Mouse (Mus musculus): ENCODE data around the gene Zfp91.
"Not testable (repeated sequence)": the region's sequence is repeated elsewhere in the genome, so short reads cannot be mapped to it uniquely, and the experiment has no call there.

Gene Zfp91

DNA sequence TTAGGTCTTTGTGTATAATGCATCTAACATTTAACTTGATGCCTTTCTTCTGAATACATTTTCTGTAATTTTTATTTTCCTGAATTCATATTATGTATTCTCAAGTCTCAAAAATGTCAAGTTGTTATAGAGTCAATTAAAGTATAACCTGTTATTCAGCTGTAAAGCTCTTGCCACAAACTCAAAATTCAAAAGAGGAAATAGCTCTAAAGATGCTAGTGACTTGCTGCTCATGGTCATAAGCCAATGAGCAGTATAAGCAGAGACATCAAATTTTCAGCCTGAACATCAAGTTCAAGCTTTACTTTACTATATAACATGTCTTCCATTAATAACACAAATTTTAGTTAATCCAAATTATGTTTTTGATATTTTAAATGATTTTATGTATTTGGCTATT lies 3.6 kb downstream of the Zfp91 start:
- DNase-seq: no peak

DNA sequence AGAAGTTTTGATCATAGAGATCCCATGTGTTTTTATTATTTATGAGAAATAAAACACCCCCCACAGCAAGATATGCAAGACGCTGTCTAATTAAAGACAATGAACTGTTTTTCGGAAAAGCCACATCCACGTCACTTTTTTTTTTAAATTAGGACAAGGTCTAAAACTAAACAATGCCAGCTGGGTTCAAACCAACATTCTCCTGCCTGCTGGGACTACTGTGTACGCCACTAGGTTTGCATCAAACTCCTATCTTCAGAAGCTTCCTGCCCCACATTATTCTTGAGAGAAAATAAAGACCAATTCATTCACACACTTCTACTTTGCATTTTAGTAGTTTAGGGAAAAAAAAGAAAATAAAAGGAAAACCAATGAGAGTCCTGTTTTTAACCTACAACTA lies 8.2 kb downstream of the Zfp91 start:
- DNase-seq: no peak

DNA sequence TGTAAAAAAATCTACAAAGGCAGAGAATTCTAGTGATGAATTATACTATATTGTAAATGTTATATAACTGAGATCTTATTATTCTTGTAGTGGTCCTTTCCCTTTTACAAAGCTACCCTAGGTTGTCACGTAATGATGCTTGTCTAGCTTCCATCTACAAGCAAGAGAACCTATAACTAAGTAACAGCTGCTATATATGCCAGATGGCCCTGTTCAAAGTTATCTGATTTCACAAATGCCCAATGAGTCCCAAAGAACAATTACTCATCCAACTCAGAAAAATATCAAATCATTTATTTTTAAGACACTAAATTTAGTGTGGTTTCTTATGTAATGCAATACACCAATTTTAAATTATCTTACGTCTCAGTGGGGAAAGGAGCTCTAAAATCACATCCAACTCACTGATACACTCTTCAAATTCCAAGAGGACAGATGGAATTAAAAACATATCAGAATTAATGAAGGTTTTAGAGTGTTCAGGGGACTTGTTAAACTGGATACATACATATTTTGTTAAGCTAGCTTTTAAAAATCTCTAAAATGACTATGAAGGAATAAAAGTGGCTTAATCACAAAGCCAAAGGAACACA lies 9.0 kb downstream of the Zfp91 start:
- DNase-seq: no peak

DNA sequence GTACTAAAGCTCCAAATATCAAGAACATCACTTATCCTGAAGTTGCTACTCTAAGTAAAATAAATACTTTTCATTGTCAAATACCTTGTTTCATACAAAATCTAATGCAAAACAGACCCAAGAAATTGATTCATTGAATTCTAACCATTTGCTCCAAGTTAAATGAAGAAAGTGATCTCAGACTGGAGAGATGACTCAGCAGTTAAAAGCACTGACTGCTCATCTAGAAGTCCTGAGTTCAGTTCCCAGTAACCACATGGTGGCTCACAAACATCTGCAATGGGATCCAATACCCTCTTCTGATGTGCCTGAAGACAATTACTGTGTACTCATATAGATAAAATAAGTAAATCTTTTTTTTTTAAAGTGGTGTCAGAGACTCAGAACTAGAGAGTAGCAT lies 15.5 kb downstream of the Zfp91 start:
- DNase-seq: no peak

DNA sequence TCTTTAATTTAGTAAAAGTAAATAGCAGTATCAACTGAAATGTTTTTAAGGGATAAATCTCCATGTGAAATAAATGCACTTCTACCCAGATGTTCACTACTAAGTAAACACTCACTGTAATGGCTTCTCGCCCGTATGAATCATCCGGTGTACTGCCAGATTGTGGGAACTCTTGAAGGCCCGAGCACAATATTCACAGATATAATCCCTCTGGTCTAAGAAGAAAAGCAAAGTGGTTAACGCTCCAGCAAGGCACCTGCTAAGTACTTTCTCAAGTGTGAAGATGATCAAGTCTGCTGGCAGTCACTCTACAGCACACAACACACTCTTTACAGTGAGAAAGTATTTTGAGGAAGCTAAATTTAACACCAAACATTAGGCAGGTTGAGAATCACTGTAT lies 25.0 kb downstream of the Zfp91 start:
- DNase-seq: no peak

DNA sequence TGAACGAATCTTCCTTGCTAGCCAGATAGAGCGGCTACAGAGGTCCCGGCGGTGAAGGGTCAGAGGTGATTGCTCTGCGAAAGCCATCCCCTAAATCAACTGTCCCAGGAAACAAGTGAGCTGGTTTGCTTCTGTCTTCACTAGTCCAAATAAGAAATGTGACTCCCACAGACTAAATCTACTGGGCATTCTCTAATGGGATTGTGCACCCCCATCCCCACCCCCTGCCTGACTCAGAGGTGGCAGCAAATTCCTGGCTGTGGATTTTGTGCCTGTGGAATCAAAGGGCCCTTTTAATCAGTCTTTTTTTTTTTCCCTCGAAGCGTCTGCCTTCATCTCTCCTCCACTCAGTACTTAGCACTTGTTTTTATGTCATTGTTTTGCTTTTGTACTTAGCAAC lies 30.6 kb downstream of the Zfp91 start, which contains the start of gene Cntf:
Gene Cntf (minus strand): TSS at position 325 of the 400 bp plus-strand sequence.
- DNase-seq: no peak

DNA sequence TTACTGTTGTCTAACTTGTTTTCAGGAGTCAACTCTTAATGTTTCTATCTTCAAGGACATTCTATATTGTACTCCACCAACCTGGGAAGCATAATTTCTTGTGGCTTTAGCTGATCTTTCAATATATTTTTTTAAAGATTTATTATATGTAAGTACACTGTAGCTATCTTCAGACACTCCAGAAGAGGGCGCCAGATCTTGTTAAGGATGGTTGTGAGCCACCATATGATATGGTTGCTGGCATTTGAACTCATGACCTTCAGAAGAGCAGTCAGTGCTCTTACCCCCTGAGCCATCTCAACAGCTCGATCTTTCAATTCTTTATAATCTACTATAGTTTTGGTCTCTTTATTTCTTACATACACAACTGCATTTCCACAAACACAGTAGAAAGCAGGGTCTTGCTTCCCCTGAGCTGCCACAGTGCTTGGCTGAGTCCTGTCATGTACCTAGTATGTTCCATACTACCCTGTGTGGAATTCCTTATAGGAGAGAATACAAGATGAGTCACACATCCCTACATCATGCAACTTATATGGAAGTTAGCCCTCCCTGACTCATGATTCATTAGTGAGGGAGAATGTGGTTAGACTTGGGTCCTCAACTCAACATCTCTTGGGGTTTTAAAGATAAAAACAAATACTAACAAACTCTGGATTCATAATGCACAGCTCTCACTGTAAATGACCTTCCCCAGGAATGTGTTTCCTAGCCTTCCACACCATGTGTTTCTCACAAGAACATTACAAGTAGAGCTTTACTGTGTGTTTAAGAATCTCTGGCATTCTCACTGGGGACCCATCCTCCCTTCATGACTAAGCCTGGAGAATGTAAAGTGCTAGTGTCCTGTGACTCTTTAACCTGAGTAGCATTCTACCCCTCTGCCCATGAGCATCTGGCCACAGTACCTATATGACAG lies 33.5 kb downstream of the Zfp91 start:
- no peak for DNase-seq

DNA sequence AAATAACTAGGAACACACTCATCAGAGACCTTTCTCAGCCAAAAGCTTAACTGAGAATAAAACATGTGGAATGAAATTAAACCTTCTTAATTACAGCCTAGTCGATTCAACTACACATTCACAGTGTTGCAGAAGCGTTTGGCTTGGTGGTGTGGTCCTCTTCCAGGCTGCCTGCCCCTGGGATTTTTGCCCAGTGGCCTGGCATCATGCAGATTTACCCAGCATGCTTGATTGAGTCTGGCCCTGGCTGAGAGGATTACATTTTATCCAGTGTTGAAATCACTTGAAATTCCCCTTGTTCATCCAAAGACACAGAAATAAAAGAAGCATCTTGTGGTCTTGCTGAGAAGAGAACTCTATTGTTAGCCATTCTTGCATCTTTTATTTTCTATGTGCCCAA lies 36.3 kb downstream of the Zfp91 start:
- peak; percentile 80 for DNase-seq

DNA sequence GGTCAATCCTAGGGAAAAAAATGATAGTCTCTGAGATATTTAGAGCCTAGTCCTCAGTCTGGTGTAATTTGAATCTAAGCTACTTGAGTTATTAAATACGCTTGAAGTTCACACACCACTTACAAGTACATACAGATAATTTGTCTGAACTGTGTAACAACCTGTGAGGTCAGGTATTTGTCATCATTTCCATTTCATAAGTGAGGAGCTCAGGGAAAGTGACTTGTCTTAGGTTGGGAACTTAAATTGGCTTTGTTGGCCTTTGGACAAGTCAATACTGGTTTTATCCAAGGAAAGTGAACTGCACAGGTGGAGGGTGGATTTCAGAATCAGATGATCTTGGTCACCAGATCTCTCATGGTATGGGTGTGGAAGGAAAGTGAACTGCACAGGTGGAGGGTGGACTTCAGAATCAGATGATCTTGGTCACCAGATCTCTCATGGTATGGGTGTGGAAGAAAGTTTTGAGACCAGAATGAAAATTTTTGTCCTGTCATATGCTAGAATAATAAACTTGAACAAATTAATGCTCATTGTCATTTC lies 36.9 kb downstream of the Zfp91 start:
- DNase-seq: no peak

DNA sequence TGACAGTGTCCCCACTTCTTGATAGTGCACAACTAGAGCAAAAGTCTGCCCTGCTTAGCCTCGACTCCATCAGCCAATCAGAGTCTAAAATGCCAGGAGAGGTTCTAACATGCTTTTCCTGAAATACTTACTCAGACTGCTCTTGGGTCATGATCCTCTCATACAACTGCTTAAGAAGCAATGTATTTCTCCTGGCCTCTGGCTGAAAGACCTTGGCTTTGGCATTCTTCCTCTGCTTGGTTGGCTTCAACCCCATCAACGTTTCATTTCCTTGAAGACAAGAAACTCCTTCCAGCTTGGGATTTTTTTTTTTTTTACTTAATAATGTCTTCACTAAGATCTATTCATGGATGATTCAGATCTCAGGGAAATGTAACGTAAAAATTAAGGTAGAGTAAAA lies 39.6 kb downstream of the Zfp91 start:
- no peak for DNase-seq

DNA sequence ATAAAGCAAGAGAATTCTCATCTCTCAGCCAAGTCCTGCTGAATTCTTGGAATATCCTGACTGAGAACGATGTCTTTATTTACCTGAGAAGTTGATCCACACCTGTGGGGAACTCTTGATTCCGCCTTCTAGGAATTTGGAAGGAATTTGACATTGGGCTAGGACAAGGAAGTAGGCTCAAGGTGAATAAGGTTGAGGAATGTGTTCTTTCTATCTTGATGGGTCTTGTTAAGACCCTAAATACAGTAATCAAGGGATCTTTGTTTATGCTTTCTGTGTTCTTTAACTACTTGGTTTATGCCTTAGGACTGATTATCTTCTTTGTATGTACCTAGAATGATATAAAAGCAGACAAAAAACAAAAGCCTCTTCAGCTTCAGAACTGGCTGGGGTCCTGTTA lies 64.0 kb downstream of the Zfp91 start:
- DNase-seq: no peak

DNA sequence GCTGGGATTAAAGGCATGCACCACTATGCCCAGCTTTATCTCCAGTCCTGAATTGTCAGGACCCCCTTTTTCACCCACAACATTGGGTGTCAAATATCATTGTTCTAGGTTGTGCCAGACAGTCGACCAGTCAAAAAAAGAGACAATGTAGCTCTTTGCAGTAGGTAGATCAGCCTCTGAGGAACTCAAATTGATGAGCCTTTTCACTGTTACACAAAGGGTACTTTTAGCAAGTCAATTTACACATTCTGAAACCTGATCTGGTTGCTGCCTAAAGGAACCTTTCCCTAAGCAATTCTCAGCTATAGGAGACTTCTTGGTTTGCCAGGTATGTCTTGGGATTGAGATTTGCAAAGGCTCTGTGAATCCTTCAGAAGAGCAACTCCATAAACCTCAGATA lies 64.9 kb downstream of the Zfp91 start:
- no peak for DNase-seq

DNA sequence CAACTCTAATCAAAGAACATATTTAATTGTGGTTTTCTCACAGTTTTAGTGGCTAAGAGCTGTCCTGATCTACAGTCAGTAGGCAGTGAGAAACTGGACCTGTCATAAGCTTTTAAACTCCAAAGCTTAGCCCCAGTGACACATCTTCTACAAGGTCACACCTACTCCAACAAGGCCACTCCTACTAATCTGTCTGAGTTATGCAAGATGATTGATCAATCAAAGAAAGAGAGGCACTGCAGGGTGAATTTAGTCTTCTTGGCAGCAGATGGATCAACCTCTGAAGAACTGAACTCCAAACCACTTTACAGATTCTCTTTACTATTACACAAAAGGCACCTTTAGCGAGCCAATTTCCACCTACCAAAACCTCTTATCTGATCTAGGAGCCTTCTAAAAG lies 70.1 kb downstream of the Zfp91 start:
- no peak for DNase-seq

DNA sequence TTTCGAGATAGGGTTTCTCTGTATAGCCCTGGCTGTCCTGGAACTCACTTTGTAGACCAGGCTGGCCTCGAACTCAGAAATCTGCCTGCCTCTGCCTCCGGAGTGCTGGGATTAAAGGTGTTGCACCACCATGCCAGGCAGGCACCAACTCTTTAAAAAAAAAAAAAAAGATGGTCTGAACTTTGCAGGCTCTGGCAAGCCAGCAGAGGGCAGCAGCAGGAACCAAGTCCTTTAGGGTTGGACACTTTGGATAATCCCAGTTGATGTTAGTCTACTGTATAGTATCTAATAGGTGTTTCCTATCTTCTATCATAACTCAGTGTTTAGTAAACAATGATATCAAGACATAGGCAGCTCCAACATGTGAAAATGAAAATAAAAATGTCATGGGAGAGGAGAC lies 73.6 kb downstream of the Zfp91 start:
- peak; percentile 16 for DNase-seq

DNA sequence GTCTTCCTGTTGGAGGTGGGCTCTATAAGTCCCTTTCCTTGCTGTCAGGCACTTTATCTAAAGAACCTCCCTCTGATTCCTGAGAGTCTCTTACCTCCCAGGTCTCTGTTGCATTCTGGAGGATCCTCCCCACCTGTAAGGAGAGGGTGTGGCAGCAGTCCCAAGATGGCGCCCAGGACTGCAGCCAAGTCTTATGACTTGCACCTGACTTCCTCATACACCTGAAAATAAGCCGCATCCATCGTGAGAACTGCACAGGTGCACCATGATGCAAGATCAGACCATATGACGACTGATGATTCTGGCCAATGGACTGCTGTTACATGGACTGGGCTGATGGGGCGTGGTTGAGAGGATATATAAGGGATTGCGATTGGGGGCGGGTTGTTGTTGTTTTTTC lies 74.3 kb downstream of the Zfp91 start:
- not testable (repeated sequence) for DNase-seq

DNA sequence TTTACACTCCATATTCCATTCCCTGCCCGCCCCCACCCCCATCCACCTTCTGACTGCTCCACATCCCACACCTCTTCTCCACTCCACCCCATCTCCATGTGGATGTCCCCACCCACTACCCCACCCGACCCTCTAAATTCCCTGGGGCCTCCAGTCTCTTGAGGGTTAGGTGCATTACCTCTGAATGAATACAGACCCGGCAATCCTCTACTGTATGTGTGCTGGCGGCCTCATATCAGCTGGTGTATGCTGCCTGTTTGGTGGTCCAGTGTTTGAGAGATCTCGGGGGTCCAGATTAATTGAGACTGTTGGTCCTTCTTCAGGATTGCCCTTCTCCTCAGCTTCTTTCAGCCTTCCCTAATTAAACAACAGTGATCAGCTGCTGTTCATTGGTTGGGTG lies 75.0 kb downstream of the Zfp91 start:
- DNase-seq: not testable (repeated sequence)

DNA sequence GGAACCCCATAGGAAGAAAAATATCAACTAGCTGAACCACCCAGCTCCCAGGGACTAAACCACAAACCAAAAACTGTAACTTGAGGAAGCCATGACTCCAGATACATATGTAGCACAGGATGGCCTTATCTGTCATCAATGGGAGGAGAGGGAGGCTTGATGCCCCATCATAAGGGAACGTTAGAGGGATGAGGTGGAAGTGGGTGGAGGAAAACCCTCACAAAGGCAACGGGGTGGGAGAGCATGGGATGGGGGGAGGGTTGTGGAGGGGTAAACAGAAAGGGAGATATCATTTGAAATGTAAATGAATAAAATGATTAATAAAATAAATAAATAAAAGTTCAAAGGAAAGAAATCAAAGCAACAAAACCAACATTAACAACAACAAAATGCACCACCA lies 75.5 kb downstream of the Zfp91 start:
- no peak for DNase-seq

DNA sequence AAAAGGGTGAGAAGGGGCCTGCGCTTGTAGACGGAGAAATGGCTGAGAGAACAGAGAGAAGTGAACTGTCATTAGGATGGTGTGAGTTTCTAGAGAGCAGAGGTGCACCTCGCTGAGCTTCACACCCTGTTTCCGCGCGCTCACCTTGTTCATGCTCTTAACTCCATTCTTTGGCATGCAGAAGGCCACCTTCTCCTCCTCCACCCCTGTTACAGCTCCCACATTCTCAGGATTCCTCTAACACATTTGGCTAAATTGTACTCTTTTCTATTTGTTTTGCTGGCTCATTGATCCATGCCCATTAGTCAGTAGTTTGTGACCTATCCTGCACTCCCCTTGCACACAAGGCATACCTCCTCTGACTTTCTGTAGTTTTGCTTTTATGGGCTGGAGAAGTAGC lies 76.7 kb downstream of the Zfp91 start:
- DNase-seq: no peak

Data from cerebellum, adult 9-10 months (tissue).